Mouse (Mus musculus) brown adipose tissue, adult 24 weeks (tissue): Measurements from ENCODE around the gene Ttc25. TPM values are rescaled to one million over a fixed set of nuclear protein-coding genes. Genes with fewer than 3 reads are reported as not detected.
"Not testable (repeated sequence)": the region's sequence is repeated elsewhere in the genome, so short reads cannot be mapped to it uniquely, and the experiment has no call there.

ENCODE experiments used
- H3K27ac ChIP-seq: fragments of 200-500 bp; replicated peaks from 2 replicates; pipeline ENCODE4 v1.5.1; 2012; ENCODE audit warnings: low read depth, mild to moderate bottlenecking, low read length
- H3K4me1 ChIP-seq: fragments of 200-500 bp; 2 replicates; pipeline ENCODE4 v1.6.1; 2012; ENCODE audit warnings: low read length, mixed read lengths; ENCODE audit not compliant: control insufficient read depth, insufficient read depth, insufficient read length
- H3K4me3 ChIP-seq: fragments of 200-500 bp; 2 replicates; pipeline ENCODE4 v1.5.1; 2012; ENCODE audit warnings: low read depth, mild to moderate bottlenecking, low read length, moderate library complexity; ENCODE audit not compliant: insufficient read depth
- polyA plus RNA-seq: library from polyadenylated mRNA; stranded (reverse); fragments of >200 nt; gene quantifications from 2 replicates; pipeline ENCODE4 v1.2.4, GENCODE M21; 2012; ENCODE audit not compliant: missing spikeins, insufficient read depth, insufficient read length

Gene Ttc25
- polyA plus RNA-seq, 1 experiment = 28.0 TPM

GRCm38 (mm10) chr11:100616836-100617235 is 71.4 kb downstream of the Ttc25 start:
- peaks cover 11% of the 10 kb centered on the region for H3K4me1 ChIP-seq
- H3K27ac ChIP-seq, H3K4me3 ChIP-seq: not testable (repeated sequence)

- Histone ChIP-seq H3K4me3 (peak overlapping the region; percentile 25; the same call in 1 of the 2 replicates), H3K27ac (no peak overlapping the region), H3K4me1 (peaks cover 9% of the 10 kb centered on the region)
Measured at GRCm38 (mm10) chr11:100617480-100617879, 72.1 kb downstream of the Ttc25 start.

- peaks cover 6% of the 10 kb centered on the region for H3K4me1 ChIP-seq
- H3K4me3 ChIP-seq = peak within 1 kb of the TSS; percentile 89
- H3K27ac ChIP-seq = peak within 1 kb of the TSS; percentile 91
Measured at GRCm38 (mm10) chr11:100618761-100619484, 73.5 kb downstream of the Ttc25 start, which contains the start of gene Nkiras2. TSS of gene Nkiras2 (plus strand) at chr11:100619244.

GRCm38 (mm10) chr11:100619485-100619975 is 74.1 kb downstream of the Ttc25 start:
- H3K27ac ChIP-seq = peak overlapping the region; percentile 91
- H3K4me3 ChIP-seq = peak overlapping the region; percentile 89
- H3K4me1 ChIP-seq = peaks cover 8% of the 10 kb centered on the region

- Histone ChIP-seq H3K4me1 (peaks cover 8% of the 10 kb centered on the region), H3K4me3 (peak within 1 kb of the TSS; percentile 89), H3K27ac (peak within 1 kb of the TSS; percentile 91)
Measured at GRCm38 (mm10) chr11:100619982-100620381, 74.6 kb downstream of the Ttc25 start, which contains the start of gene Dnajc7. TSS of gene Dnajc7 (minus strand) at chr11:100620168.

Other genes starting within 250 kb of the Ttc25 start
- 1,185 and 1,317 TPM in 2 replicates for gene Eif1, start 225.7 kb upstream of the Ttc25 start, polyA plus RNA-seq
- not detected in 2 replicates for gene Gast, start 211.2 kb upstream of the Ttc25 start, polyA plus RNA-seq
- not detected in 2 replicates for gene Hap1, start 189.5 kb upstream of the Ttc25 start, polyA plus RNA-seq
- gene Jup, start 147.8 kb upstream of the Ttc25 start, polyA plus RNA-seq = 24.9 and 31.0 TPM in 2 replicates
- 5.7 and 9.8 TPM in 2 replicates for gene P3h4, start 130.8 kb upstream of the Ttc25 start, polyA plus RNA-seq
- 1.7 and 3.3 TPM in 2 replicates for gene Fkbp10, start 129.9 kb upstream of the Ttc25 start, polyA plus RNA-seq
- 14.7 and 16.3 TPM in 2 replicates for gene Nt5c3b, start 103.8 kb upstream of the Ttc25 start, polyA plus RNA-seq
- gene Klhl10, start 103.7 kb upstream of the Ttc25 start, polyA plus RNA-seq = not detected in 2 replicates
- 2.5 and 3.4 TPM in 2 replicates for gene Klhl11, start 72.9 kb upstream of the Ttc25 start, polyA plus RNA-seq
- 2,639 and 2,906 TPM in 2 replicates for gene Acly, start 17.6 kb upstream of the Ttc25 start, polyA plus RNA-seq
- gene Cnp, start 29.3 kb downstream of the Ttc25 start, polyA plus RNA-seq = 7.7 and 8.4 TPM in 2 replicates
- gene Nkiras2, start 73.6 kb downstream of the Ttc25 start, polyA plus RNA-seq = 32.0 and 37.6 TPM in 2 replicates
- gene Dnajc7, start 74.6 kb downstream of the Ttc25 start, polyA plus RNA-seq = 246 and 295 TPM in 2 replicates
- not detected in 2 replicates for gene Zfp385c, start 146.8 kb downstream of the Ttc25 start, polyA plus RNA-seq
- 3.6 and 6.4 TPM in 2 replicates for gene Dhx58, start 158.7 kb downstream of the Ttc25 start, polyA plus RNA-seq
- gene Kat2a, start 166.9 kb downstream of the Ttc25 start, polyA plus RNA-seq = 6.9 and 8.4 TPM in 2 replicates
- not detected in 2 replicates for gene Hspb9, start 168.2 kb downstream of the Ttc25 start, polyA plus RNA-seq
- 148 and 163 TPM in 2 replicates for gene Rab5c, start 192.6 kb downstream of the Ttc25 start, polyA plus RNA-seq
- not detected in 2 replicates for gene Kcnh4, start 214.3 kb downstream of the Ttc25 start, polyA plus RNA-seq
- gene Hcrt, start 217.3 kb downstream of the Ttc25 start, polyA plus RNA-seq = not detected in 2 replicates
- 9.4 and 11.1 TPM in 2 replicates for gene Ghdc, start 225.3 kb downstream of the Ttc25 start, polyA plus RNA-seq